Mouse (Mus musculus): Measurements from ENCODE around the gene Ttc7.
A peak's percentile ranks its signal among the peaks of the same experiment; 100 is the strongest.

Gene Ttc7

GRCm38 (mm10) chr17:87282706-87283053, at the start of gene Ttc7:
Gene Ttc7, plus strand, starts transcription at chr17:87282886.
- DNase-seq (ENCODE audit: low read depth), result peak; percentile 91

- no peak for DNase-seq (ENCODE audit: low read depth)
Measured at GRCm38 (mm10) chr17:87235019-87235418, 47.7 kb upstream of the Ttc7 start.

GRCm38 (mm10) chr17:87236725-87237650, 45.7 kb upstream of the Ttc7 start:
- no peak for DNase-seq (ENCODE audit: low read depth)

- DNase-seq (ENCODE audit: low read depth), result no peak
Measured at GRCm38 (mm10) chr17:87237826-87238225, 44.9 kb upstream of the Ttc7 start.

DNA sequence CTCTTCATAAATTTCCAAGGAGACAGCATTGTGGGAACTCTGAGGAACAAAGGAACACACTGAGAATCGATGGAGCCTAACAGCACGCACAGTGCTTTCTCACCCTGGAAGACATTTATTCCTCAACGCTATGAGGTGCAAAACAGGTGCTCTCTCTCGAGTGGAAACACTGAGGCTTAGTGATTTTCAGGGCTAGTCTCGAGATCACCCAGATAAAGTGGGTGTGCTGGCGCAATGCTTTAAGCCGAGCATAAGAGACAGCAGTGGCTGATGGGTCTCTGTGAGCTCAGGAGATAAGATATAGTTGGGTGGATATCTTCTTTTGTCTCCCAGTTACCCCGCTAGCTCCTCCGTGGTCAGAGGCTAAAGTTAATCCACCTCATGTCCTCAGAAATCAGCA, 36.6 kb upstream of the Ttc7 start:
- DNase-seq (ENCODE audit: low read depth), result no peak

DNA sequence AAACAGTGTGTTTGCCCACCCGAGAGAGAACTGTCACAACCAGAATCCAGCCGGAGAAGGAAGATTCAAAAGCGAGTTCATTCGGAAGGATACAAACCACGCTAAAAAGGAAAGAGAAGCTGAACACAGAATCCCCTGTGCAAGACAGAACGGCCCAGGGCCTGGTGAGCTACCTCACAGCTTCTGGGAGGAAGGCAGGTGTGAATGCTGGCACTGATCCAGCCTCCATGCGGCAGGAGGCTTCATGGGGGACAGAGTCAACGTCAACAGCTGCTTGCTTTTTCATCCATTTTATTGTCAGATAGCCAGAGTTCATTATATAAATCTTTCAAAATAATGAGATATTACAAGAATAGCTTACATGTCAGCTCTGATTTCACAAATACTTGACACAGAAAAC, 28.3 kb upstream of the Ttc7 start:
- no peak for DNase-seq (ENCODE audit: low read depth)

DNA sequence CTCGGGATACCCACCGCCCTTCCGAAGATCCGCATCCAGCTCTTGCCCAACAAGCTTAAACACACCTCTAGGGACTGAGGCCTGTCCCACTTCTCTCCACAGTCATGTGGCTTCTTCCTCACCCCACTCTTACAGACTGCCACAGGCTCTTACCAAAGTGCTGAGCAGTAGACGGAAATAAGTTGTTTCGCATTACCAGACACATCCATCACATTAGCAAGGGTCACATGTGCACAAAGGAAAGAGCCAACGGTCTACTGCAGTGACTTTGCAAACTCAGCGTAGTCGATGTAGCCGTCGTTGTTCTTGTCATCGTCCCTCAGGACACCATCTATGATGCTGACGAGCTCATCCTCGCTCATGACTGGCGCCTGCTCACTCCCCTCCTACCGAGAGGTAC, 27.0 kb upstream of the Ttc7 start:
- no peak for DNase-seq (ENCODE audit: low read depth)

- no peak for DNase-seq (ENCODE audit: low read depth)
Measured at GRCm38 (mm10) chr17:87263401-87263800, 19.3 kb upstream of the Ttc7 start.

DNA sequence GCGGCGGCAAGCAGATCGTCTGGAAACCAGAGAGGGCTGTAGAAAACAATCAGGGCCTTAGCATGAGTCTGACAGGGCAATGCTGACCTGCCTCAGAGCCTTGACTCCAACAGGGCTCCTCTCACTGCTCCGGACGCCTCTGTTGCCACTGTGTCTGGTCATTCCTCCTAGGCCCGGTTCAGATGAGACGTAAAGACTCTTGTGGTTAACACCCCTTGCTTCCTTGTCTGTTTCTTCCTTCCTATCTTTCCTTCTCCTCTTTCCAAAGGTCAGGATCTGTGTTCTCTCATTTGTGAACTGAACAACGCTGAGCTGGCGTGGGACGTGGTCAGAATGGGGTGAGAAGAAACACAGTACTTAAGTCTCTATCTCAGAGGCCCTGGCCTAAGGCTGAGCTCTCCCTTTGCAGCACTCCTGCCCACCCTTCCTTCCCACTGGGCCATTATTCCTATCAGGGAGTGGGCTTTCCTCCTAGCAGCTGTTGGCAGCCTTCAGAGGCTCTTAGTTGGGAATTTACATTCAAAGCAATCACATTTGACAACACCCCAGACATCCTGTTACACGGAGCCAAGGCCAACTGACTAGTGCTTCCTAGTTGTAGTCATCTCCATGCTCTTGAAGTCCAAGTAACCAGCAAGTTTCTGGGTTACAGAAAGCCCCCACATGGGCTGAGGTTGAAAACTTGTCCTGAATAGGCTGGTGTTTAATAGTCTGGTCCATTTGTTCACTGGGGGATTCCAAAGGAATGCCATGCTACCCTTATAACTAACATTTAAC, 18.4 kb upstream of the Ttc7 start:
- no peak for DNase-seq (ENCODE audit: low read depth)

DNA sequence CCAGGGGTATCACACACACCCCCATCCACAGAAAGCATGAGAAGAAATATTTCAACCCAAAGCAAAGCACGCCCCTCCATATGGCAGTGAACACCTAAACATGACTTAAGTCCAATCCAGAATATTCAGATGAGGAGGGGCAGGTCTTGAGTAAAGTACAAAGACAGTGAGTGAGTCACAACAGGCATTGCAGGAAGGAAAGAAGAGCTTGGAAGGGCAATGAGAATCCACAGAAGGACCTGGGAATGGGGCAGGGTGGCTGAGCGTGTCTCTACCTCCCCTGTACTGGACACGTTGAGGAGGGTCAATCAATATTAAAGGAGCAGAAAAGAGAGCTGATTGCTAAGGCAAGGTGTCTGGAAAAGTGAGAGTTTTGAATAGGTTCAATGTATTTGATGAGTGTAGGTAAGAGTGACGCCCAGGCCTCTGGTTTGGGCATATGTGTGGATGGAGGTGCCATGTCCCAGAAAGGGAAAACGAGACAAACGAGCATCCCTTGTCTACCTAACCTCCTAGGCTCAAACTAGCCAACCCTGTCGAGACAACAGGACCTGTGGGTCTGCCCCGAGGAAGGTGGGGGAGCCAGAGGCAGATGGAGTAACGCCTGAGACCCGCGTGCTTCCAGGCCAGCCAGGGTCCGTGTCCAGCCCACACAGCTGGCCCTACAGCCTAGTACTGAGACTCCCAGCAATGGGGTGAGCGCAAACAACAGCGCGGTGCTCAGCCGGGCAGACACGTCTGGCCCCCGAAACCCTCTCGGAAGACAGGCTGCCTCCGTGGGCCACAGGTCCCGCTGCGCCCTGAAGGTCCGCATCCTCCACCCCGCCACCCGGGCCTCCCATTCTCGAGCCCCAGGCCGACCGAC, 17.5 kb upstream of the Ttc7 start:
- DNase-seq (ENCODE audit: low read depth), result no peak

DNA sequence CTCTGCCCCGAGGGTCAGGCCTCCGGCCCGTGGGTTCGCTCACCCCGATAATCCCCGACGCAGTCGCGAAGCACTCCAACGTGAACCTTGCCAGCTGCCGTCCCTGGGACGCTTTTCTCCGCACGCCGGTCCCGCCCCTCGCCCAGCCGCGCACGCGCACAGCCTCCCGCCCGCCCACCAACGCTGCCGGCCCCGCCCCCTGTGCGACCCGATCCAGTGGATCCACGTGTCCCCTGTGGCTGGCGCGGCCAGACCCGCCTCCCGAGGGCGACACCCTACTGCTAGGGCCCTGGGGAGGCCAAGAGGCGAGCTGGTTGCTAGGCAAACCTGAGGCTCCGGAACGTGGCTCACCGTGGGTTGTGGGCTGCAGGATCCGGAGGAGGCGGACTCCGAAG, 16.9 kb upstream of the Ttc7 start, which contains the start of gene Mcfd2:
Gene Mcfd2 (minus strand): TSS at position 144 of the 395 bp plus-strand sequence.
- DNase-seq (ENCODE audit: low read depth), result peak; percentile 75

DNA sequence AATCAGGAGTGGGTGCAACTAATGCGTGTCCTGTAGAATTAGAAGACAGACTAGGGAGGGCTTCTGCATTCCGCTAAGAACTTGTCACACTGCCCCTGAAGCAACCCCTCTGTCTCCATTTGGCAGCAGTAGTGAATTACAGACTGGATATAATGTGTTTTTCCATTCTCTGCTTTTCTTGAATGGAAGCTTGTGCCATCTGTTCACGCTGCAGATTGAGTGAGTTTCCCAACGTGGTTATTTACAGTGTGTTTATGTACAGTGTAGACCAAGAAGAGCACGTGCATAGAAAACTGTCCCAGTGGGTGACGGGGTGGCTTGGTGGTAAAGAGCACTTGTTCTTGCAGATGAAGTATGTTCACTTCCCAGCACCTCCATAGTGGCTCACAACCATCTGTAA, 13.2 kb upstream of the Ttc7 start:
- DNase-seq (ENCODE audit: low read depth), result no peak

DNA sequence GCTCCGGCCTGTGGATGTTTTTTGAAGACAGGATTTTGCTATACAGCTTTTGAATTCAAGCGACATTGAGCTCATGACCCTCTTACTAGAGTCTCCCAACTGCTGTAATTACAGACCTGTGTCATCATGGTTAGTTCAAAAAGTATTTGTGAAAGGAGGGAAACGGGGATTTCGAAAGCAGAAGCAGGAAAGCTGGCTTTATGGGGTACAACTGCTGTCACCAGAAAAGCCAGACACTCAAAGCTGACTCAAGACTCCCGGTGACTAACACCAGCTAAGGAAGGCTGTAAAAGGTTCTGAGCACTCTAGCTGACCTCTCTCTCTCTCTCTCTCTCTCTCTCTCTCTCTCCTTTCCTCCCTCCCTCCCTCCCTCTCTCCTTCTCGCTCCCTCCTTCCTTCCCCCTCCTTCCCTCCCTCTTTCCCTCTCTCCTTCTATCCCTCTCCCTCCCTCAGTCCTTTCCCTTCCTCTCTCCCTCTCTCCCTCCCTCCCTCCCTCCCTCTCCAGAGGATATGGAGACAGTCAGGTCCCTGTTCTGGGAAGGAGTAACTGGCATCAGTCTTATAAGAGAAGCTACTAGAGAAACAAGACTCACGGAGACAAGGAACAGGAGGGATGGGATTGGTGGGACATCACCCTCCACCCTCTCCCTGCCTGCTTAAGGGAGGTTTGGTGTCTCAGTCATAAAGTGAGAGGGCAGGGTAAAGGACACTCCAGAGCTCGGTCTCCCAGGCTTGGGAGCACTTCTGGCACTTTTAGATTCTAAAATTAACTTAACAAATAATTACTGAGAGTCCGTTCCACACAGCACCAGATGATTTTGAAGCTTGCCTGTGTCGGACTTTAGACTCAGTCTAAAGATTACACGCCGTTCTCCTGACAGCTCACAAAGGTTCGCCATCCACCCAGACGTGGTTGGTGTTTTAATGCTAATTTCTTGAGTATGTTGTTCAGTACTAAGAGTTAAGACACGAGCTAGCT, 7.0 kb upstream of the Ttc7 start:
- DNase-seq (ENCODE audit: low read depth), result no peak

- peak; percentile 99 for DNase-seq (ENCODE audit: low read depth)
Measured at GRCm38 (mm10) chr17:87282007-87282705, 530 bp upstream of the Ttc7 start.

GRCm38 (mm10) chr17:87283055-87283754, 519 bp downstream of the Ttc7 start:
- no peak for DNase-seq (ENCODE audit: low read depth)

- DNase-seq (ENCODE audit: low read depth), result no peak
Measured at GRCm38 (mm10) chr17:87283755-87284481, 1.2 kb downstream of the Ttc7 start.

- no peak for DNase-seq (ENCODE audit: low read depth)
Measured at GRCm38 (mm10) chr17:87284482-87285040, 1.9 kb downstream of the Ttc7 start.

DNA sequence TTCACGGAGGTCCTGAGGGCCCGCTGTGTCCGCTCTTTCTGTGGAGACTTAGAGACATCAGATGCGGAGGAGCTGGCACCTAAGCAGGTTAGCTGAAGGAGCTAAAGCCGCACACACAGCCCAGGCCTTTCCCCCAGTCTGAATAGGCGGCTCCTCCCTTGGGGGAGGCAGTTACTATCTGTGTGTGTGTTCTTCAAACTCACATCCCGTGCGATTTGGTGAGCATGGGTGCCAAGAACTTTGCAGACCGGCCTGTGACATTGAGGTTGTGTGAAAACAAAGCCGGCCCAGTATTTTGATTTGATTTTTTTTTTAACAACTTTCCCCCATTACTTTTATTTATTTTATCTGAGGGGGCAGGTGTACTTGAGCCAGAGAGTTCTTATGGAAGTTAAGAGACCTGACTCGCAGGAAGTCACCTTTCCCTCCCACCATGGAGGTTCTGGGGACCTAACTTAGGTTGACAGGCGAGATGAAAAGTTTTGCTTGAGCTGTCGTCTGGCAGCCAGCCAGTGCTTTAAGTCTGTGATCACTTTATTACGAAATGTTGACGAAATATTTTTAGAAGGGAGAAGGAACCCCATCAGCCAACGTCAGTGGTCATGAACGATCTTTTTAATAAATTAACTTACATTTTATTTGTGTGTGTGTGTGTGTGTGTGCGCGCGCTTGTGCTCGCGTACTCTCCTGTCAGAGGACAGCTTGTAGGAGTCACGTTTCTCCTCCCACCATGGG, 3.2 kb downstream of the Ttc7 start:
- no peak for DNase-seq (ENCODE audit: low read depth)

Data from c-Kit-positive CD71-negative TER-119-negative erythroid progenitor cells, embryonic 14.5 days (primary cell).